Mouse (Mus musculus) bone marrow macrophage, adult 2 months (primary cell): ENCODE results near the gene Elp5. TPM values are rescaled to one million over a fixed set of nuclear protein-coding genes. Genes with fewer than 3 reads are reported as not detected.

Source experiments
- H3K27ac ChIP-seq: 2 replicates; pipeline ENCODE4 v1.5.1; 2012; ENCODE audit warnings: low read depth, low read length; ENCODE audit not compliant: insufficient read depth
- H3K4me1 ChIP-seq: 2 replicates; pipeline ENCODE4 v1.6.1; 2012; ENCODE audit warnings: low read length; ENCODE audit not compliant: control insufficient read depth, insufficient read depth
- H3K4me3 ChIP-seq: 2 replicates; pipeline ENCODE4 v1.5.1; 2012; ENCODE audit warnings: mild to moderate bottlenecking, low read length, moderate library complexity; ENCODE audit not compliant: insufficient read depth
- CTCF ChIP-seq: IDR thresholded peaks from 2 replicates; pipeline ENCODE4 v1.5.1; 2012; ENCODE audit warnings: low read depth, mild to moderate bottlenecking, low read length, moderate library complexity
- POLR2A ChIP-seq: IDR thresholded peaks from 2 replicates; pipeline ENCODE4 v1.6.1; 2012; ENCODE audit warnings: mild to moderate bottlenecking, low read depth, low read length, borderline replicate concordance
- polyA plus RNA-seq: library from polyadenylated mRNA; stranded (reverse); fragments of >200 nt; gene quantifications from 2 replicates; pipeline ENCODE4 v1.2.4, GENCODE M21; 2012; ENCODE audit not compliant: missing spikeins, insufficient read depth, insufficient read length

The Elp5 gene
- polyA plus RNA-seq, 1 experiment: 41.4 TPM

- peaks cover 13% of the 10 kb centered on the region for H3K4me1 ChIP-seq
- H3K27ac ChIP-seq: peak overlapping the region; percentile 37
- TF ChIP-seq CTCF: no peak
- TF ChIP-seq POLR2A: no peak
- peak overlapping the region; percentile 91 for H3K4me3 ChIP-seq
These were observed 2.5 kb downstream of the Elp5 start for GRCm38 (mm10) chr11:69979827-69980195.

DNA sequence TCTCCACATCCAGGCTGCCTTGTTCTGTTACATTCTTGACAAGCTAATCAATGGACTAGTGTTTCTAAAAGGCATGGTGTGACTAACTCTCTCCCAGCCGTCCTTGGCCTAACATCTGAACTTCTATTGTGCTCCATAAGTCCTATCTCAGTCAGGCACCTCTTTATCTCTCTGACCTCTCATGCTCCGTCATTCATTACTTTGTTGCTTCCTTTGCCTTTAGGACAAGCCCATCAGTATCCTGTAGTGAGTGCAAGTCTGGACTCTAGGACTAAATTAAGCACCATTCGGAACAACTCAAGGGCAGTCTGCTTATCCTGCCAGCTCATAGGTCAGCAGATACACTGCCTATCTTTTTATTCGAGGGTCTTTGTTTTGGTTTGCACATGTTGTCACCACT, 6.0 kb downstream of the Elp5 start:
- H3K4me3 ChIP-seq: no peak overlapping the region
- H3K27ac ChIP-seq: no peak overlapping the region
- H3K4me1 ChIP-seq: peaks cover 12% of the 10 kb centered on the region
- no peak for TF ChIP-seq POLR2A
- TF ChIP-seq CTCF: no peak

DNA sequence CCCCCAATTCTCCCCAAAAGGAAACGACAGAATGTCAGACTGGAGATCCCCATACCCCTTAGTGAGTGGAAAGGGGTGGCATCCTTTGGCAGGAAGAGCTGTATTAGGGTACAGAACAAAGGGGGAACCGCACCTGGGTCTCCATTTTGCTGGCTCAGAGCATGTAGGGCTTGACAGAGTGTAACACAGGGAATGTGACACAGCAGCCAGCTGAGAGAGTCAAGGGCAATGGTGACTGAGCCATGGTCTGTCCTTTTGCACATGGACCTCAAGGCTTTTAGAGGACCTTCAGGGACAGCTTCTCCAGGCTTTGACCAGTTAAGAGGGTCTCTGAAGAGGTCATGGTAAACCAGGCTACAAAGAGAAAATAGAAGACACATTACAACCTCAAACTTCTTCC, 7.4 kb downstream of the Elp5 start:
- no peak for TF ChIP-seq POLR2A
- no peak for TF ChIP-seq CTCF
- Histone ChIP-seq H3K27ac (no peak overlapping the region), H3K4me3 (no peak overlapping the region), H3K4me1 (peaks cover 12% of the 10 kb centered on the region)

DNA sequence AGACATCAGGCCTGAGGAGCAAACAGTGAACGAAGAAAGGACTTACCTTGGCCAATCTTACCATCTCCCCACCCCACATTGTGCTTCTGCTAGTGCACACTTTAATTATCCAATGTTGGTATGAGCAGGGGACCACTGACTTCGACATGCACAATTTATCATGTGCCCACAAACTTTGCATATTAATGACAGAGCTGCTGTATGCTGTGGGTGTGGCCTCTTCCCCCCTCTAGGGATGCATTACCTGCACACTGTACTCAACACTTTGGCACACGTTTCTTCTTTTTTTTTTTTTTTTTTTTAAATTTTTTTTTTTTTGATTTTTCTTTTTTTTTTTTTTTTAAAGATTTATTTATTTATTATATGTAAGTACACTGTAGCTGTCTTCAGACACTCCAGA, 11.5 kb downstream of the Elp5 start:
- Histone ChIP-seq H3K4me3 (no peak overlapping the region), H3K4me1 (peaks cover 8% of the 10 kb centered on the region)

DNA sequence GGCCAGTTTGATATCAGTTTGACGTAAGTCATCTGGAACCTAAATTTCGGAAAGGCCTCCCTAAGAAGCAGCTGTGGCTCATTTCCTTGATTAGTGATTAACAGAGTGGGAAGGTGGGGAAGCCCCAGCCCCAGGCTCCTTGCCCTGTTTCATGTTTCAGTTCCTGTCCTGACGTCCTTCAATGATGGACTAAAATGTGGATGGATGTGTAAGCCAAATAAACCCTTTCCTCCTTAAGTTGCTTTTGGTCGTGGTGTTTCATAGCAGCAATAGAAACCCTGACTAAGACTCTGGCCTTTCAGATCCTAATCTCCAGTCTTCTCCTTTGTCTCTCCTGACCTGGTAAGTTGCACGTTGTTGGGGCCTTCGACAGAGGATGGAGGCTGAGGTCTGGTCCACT, 12.1 kb downstream of the Elp5 start:
- H3K4me3 ChIP-seq: no peak overlapping the region
- TF ChIP-seq CTCF (no peak), POLR2A (no peak)
- H3K4me1 ChIP-seq: peaks cover 8% of the 10 kb centered on the region
- no peak overlapping the region for H3K27ac ChIP-seq

More for the DNA sequence above, 11.5 kb downstream of the Elp5 start:
- no peak for TF ChIP-seq CTCF
- TF ChIP-seq POLR2A: no peak
- H3K27ac ChIP-seq: no peak overlapping the region

- H3K27ac ChIP-seq: no peak overlapping the region
- peaks cover 8% of the 10 kb centered on the region for H3K4me1 ChIP-seq
- TF ChIP-seq CTCF (no peak), POLR2A (no peak)
- H3K4me3 ChIP-seq: no peak overlapping the region
These were observed 13.5 kb downstream of the Elp5 start for GRCm38 (mm10) chr11:69968793-69969192.

DNA sequence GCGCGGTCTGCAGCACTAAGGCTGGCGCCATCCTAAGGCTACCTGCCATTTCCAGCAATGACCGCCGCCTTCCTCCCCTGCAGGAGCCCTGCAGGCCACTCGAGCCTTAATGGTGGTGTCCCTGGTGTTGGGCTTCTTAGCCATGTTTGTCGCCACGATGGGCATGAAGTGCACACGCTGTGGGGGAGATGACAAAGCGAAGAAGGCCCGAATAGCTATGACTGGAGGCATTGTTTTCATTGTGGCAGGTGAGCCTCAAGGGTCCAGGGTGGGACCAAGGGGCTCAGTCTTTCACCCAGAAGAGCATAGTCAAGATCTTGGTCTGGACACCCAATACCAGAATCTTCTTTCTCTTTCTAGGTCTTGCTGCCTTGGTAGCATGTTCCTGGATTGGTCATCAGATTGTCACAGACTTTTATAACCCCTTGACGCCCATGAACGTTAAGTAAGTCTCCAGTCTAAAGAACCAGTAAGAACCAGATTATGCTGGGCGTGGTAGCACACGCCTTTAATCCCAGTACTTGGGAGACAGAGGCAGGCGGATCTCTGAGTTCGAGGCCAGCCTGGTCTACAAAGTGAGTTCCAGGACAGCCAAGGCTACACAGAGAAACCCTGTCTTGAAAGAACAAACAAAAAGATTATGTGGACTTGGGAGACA, 15.3 kb downstream of the Elp5 start:
- Histone ChIP-seq H3K4me3 (no peak overlapping the region; the same call in 1 of the 2 replicates), H3K4me1 (no peaks in the 10 kb centered on the region), H3K27ac (no peak overlapping the region)
- TF ChIP-seq POLR2A (no peak), CTCF (no peak)

GRCm38 (mm10) chr11:69966006-69966859, 16.1 kb downstream of the Elp5 start:
- Histone ChIP-seq H3K4me3 (peak overlapping the region; percentile 43), H3K27ac (no peak overlapping the region), H3K4me1 (no peaks in the 10 kb centered on the region)
- no peak for TF ChIP-seq POLR2A
- no peak for TF ChIP-seq CTCF

DNA sequence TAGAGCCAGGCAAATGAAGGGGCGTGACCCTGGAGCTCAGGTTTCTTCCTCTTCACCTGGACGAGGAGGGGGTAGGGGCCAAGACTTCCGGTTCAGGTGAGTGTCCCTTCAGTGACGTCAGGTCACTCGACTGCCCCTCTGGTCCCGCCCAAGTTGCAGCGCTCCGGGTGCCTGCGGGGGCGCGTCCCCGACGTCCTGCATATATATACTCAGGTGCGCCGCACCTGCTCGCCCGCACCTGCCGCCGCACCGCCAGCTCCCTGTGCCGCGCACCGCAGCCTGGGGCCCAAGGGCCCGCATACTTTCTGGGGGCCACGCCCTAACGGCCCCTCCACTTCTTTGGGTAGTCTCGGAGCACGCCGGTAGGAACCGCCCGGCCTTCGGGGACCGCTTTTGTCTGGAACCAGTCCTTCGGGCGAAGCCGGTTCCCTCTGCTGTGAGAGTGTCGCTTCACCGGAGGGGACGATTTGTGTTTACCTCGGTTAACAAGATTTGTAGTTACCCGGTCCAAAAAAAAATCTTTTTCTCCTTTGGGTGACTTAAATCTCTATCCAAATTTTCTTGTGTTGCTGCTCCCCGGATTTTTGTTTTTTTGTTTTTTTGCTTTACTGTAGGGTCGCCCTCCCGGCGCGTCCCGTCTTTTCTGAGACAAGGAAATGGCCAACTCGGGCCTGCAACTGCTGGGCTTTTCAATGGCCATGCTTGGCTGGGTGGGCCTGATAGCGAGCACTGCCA, 16.9 kb downstream of the Elp5 start:
- Histone ChIP-seq H3K4me1 (no peaks in the 10 kb centered on the region), H3K27ac (no peak overlapping the region), H3K4me3 (peak overlapping the region; percentile 43; the same call in 1 of the 2 replicates)
- TF ChIP-seq POLR2A (no peak), CTCF (no peak)
